Comparison of ENCODE assay signal across 11 mouse cellular contexts in the genomic region with DNA sequence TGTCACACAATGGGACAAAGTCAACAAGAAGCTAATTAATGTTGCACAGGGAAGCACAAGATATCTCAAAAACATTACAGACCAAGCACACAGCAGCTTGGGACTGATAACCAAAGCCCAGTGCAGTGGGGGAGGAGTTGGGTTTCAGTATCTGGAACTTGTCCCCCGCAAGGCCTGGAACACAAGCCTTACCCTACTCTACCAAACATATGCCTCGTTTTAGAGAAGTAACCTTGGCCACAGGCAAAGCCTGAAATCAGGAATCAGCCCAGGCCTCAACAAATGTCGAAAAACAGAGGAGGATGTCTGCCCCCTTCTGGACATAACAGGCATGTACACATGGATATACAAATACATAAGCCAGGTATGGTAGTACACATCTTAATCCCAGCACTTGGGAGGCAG. TPM values are rescaled to one million over a fixed set of nuclear protein-coding genes. Genes with fewer than 3 reads are reported as not detected.
DNase-seq lines count a peak whose midpoint lies in the region; ATAC-seq and TF ChIP-seq lines count a peak whose summit lies in the region.
"Had no signal": no experiment of that assay in that cellular context is flagged by ENCODE, and none has a peak within 500 bp of the region (broad histone marks: within the 10 kb centered on the region; RNA-seq: fewer than 3 reads in every experiment).

No protein-coding gene starts in this region.

- no peak overlapping the region for H3K27ac ChIP-seq in heart, postnatal 0 days (ENCODE audit: low read depth)
- H3K27ac ChIP-seq in heart, embryonic 11.5 days (ENCODE audit: low read depth, low read length) = no peak overlapping the region
- no peak overlapping the region for H3K27ac ChIP-seq in ES-Bruce4 (ENCODE audit: insufficient read depth, low read length)
- H3K27ac ChIP-seq: embryonic facial prominence, embryonic 12.5 days had no signal

- DNase-seq in heart, postnatal 0 days (ENCODE audit: low spot score) = no peak
- DNase-seq in c-Kit-positive CD71-positive TER-119-negative erythroid progenitor cells, embryonic 14.5 days (ENCODE audit: low read depth) = peak; percentile 63
- no peak for DNase-seq in left cerebral cortex, adult 9 months (ENCODE audit: low spot score in 2 of 2)
- DNase-seq in cerebellum, postnatal 4 days (ENCODE audit: low spot score in 2 of 2) = no peak
- DNase-seq: kidney, adult 9 months; lung, adult 18-20 months had no signal

- 0 out of 2 replicates have a peak, but pooled peaks have one; percentile 12 for TF ChIP-seq CTCF in heart, postnatal 0 days (IDR thresholded peaks at IDR 0.05; ENCODE audit: low read depth)
- TF ChIP-seq CTCF in ES-Bruce4 (IDR thresholded peaks at IDR 0.05; ENCODE audit: low read depth, low read length) = peak; percentile 30

- no peaks in the 10 kb centered on the region for H3K27me3 ChIP-seq in heart, postnatal 0 days (ENCODE audit: control insufficient read depth, insufficient read depth, low read length)
- H3K27me3 ChIP-seq in heart, embryonic 11.5 days (ENCODE audit: control insufficient read depth, insufficient read depth, low read length) = no peaks in the 10 kb centered on the region
- no peaks in the 10 kb centered on the region for H3K27me3 ChIP-seq in ES-Bruce4 (ENCODE audit: control insufficient read depth, insufficient read depth, low read length, poor library complexity, severe bottlenecking)
- H3K27me3 ChIP-seq: embryonic facial prominence, embryonic 12.5 days had no signal

- TF ChIP-seq POLR2A in ES-Bruce4 (IDR thresholded peaks at IDR 0.05; ENCODE audit: insufficient read depth, low read length) = no peak

- no peak overlapping the region for H3K9ac ChIP-seq in heart, postnatal 0 days (replicated peaks; ENCODE audit: low read depth, low read length)
- no peak overlapping the region for H3K9ac ChIP-seq in heart, embryonic 11.5 days (ENCODE audit: low read depth, low read length)
- no peak overlapping the region for H3K9ac ChIP-seq in ES-Bruce4 (ENCODE audit: low read depth, poor library complexity, severe bottlenecking)
- H3K9ac ChIP-seq: embryonic facial prominence, embryonic 12.5 days had no signal

- no peaks in the 10 kb centered on the region for H3K36me3 ChIP-seq in heart, postnatal 0 days (replicated peaks; ENCODE audit: control insufficient read depth, insufficient read depth, low read length)
- no peaks in the 10 kb centered on the region for H3K36me3 ChIP-seq in heart, embryonic 11.5 days (ENCODE audit: control insufficient read depth, insufficient read depth, low read length)
- H3K36me3 ChIP-seq in ES-Bruce4 (ENCODE audit: control insufficient read depth, insufficient read depth, low read length, poor library complexity, severe bottlenecking) = no peaks in the 10 kb centered on the region
- H3K36me3 ChIP-seq: embryonic facial prominence, embryonic 12.5 days had no signal

- no peak for TF ChIP-seq EP300 in heart, postnatal 0 days (IDR thresholded peaks at IDR 0.05; ENCODE audit: low read depth)
- TF ChIP-seq EP300 in ES-Bruce4 (IDR thresholded peaks at IDR 0.05; ENCODE audit: insufficient read depth, low read depth, low read length) = no peak

- H3K4me2 ChIP-seq in heart, postnatal 0 days (ENCODE audit: low read depth, low read length) = no peak overlapping the region
- H3K4me2 ChIP-seq in heart, embryonic 11.5 days = no peak overlapping the region
- H3K4me2 ChIP-seq: embryonic facial prominence, embryonic 12.5 days had no signal

- H3K4me3 ChIP-seq in heart, postnatal 0 days (ENCODE audit: low read depth, low read length) = no peak overlapping the region
- no peak overlapping the region for H3K4me3 ChIP-seq in heart, embryonic 11.5 days (ENCODE audit: low read depth, low read length)
- H3K4me3 ChIP-seq in ES-Bruce4 (ENCODE audit: low read depth, low read length) = no peak overlapping the region
- H3K4me3 ChIP-seq: embryonic facial prominence, embryonic 12.5 days had no signal

- H3K9me3 ChIP-seq in heart, postnatal 0 days (replicated peaks; ENCODE audit: control insufficient read depth, low read length) = no peaks in the 10 kb centered on the region
- H3K9me3 ChIP-seq in heart, embryonic 11.5 days (replicated peaks; ENCODE audit: control insufficient read depth, low read length) = no peaks in the 10 kb centered on the region
- no peaks in the 10 kb centered on the region for H3K9me3 ChIP-seq in ES-Bruce4 (replicated peaks; ENCODE audit: control insufficient read depth, insufficient read depth, low read length, poor library complexity, severe bottlenecking)
- H3K9me3 ChIP-seq: embryonic facial prominence, embryonic 12.5 days had no signal

- WGBS in heart, postnatal 0 days = 54% methylated on average over 3 of the region's 3 CpGs
- WGBS in heart, embryonic 11.5 days (ENCODE audit: insufficient replicate concordance) = 65% methylated on average over 3 of the region's 3 CpGs

- H3K4me1 ChIP-seq in heart, postnatal 0 days (ENCODE audit: control insufficient read depth, insufficient read depth) = no peaks in the 10 kb centered on the region
- no peaks in the 10 kb centered on the region for H3K4me1 ChIP-seq in heart, embryonic 11.5 days (ENCODE audit: control insufficient read depth, insufficient read depth, low read length)
- H3K4me1 ChIP-seq in ES-Bruce4 (ENCODE audit: control insufficient read depth, insufficient read depth, low read length) = no peaks in the 10 kb centered on the region
- H3K4me1 ChIP-seq: embryonic facial prominence, embryonic 12.5 days had no signal

- no peak for ATAC-seq in heart, postnatal 0 days (ENCODE audit: insufficient read depth, low read depth)
- no peak; the same call in 1 of the 2 replicates for ATAC-seq in heart, embryonic 11.5 days (replicated peaks; ENCODE audit: insufficient number of reproducible peaks, low FRiP score, low TSS enrichment)
- peak; percentile 82 for ATAC-seq in megakaryocyte, adult 5-6 weeks (ENCODE audit: poor library complexity, severe bottlenecking)
- no peak for ATAC-seq in inflammation-experienced regulatory T-cells, adult 6 months

RNA-seq across cellular contexts. Expression of a gene that starts 12.7 kb away (rescaled TPM):
- 20.5 and 32.7 TPM in 2 replicates for total RNA-seq in heart, postnatal 0 days (2014; rRNA removed; ENCODE audit: low replicate concordance)
- polyA plus RNA-seq in heart, postnatal 0 days (2015; fragmentation: Nextera tagmentation; extraction: Ambion mirVana) = 16.0 TPM in 2 replicates
- polyA plus RNA-seq in heart, embryonic 11.5 days (2014; fragmentation: Nextera tagmentation; extraction: Ambion mirVana) = 43.8 and 46.6 TPM in 2 replicates
- polyA plus RNA-seq in ES-Bruce4 (2011; ENCODE audit: insufficient read depth, insufficient read length, low read depth, missing spikeins) = 76.1 and 80.6 TPM in 2 replicates
- 52.6 and 58.1 TPM in 2 replicates for total RNA-seq in megakaryocyte, adult 5-6 weeks (2015)
- 74.0 and 75.1 TPM in 2 replicates for total RNA-seq in megakaryocyte, adult 5-6 weeks (2017)
- 10 to 100 TPM; 26.0 to 37.9 (median 27.3) TPM for polyA plus RNA-seq in inflammation-experienced regulatory T-cells, adult 6 months (2017; shearing (Covaris generic))

RNA-seq across cellular contexts. Expression of a gene that starts 25.2 kb away (rescaled TPM):
- total RNA-seq in heart, postnatal 0 days (2014; rRNA removed; ENCODE audit: low replicate concordance) = 0.58 and 3.1 TPM in 2 replicates
- 4.2 and 4.4 TPM in 2 replicates for polyA plus RNA-seq in heart, postnatal 0 days (2015; fragmentation: Nextera tagmentation; extraction: Ambion mirVana)
- polyA plus RNA-seq in heart, embryonic 11.5 days (2014; fragmentation: Nextera tagmentation; extraction: Ambion mirVana) = 1.7 and 2.6 TPM in 2 replicates
- 0.61 and 1.3 TPM in 2 replicates for polyA plus RNA-seq in ES-Bruce4 (2011; ENCODE audit: insufficient read depth, insufficient read length, low read depth, missing spikeins)
- total RNA-seq in megakaryocyte, adult 5-6 weeks (2015) = 76.7 and 81.9 TPM in 2 replicates
- total RNA-seq in megakaryocyte, adult 5-6 weeks (2017) = 71.7 and 77.0 TPM in 2 replicates
- polyA plus RNA-seq in inflammation-experienced regulatory T-cells, adult 6 months (2017; shearing (Covaris generic)) = 10 to 100 TPM in 1 of 3 experiments, 1 to 10 TPM in 2; 3.7 to 18.8 (median 6.3) TPM

RNA-seq across cellular contexts. Expression of a gene that starts 53.7 kb away (rescaled TPM):
- 30.5 and 41.9 TPM in 2 replicates for total RNA-seq in heart, postnatal 0 days (2014; rRNA removed; ENCODE audit: low replicate concordance)
- polyA plus RNA-seq in heart, postnatal 0 days (2015; fragmentation: Nextera tagmentation; extraction: Ambion mirVana) = 37.1 and 38.2 TPM in 2 replicates
- polyA plus RNA-seq in heart, embryonic 11.5 days (2014; fragmentation: Nextera tagmentation; extraction: Ambion mirVana) = 61.3 and 74.9 TPM in 2 replicates
- polyA plus RNA-seq in ES-Bruce4 (2011; ENCODE audit: insufficient read depth, insufficient read length, low read depth, missing spikeins) = 76.3 and 78.3 TPM in 2 replicates
- 52.3 and 56.4 TPM in 2 replicates for total RNA-seq in megakaryocyte, adult 5-6 weeks (2015)
- total RNA-seq in megakaryocyte, adult 5-6 weeks (2017) = 55.9 and 56.6 TPM in 2 replicates
- polyA plus RNA-seq in inflammation-experienced regulatory T-cells, adult 6 months (2017; shearing (Covaris generic)) = 10 to 100 TPM; 25.2 to 37.5 (median 28.5) TPM
